Mouse (Mus musculus): Measurements from ENCODE around the gene Espl1.

Espl1 gene

DNA sequence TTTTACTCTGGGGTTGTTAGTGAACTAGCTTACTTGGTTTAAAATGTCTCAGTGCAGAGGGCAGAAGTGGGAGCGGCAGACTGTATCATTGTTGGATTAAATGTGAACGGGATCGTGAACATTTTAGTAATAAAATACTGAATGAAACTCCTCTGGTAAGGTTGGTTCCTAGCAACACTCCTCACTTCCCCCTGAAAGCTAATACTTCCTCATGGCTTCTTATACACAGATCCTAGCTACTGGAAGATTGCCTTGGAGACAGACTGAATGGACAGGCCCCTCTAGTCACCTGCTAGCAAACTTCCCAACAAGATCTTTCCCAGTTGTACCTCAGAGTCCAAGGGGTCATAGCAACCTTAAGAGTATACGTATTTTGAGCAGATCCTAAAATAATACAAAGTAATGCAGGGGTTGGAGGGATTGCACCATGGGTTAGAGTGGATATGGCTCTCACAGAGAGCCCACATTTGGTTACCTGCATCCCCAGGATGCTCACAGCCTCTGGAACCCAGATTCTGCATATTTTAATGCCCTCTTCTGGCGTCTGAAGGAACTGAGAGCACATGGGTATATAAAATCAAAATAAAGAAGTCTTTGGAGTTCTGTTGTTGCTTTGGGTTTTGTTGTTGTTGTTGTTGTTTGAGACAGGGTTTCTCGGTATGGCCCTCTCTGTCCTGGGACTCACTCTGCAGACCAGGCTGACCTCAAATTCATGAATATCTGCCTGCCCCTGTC lies 21.9 kb upstream of the Espl1 start:
- no peak for DNase-seq (ENCODE audit: low spot score in 2 of 2)

DNA sequence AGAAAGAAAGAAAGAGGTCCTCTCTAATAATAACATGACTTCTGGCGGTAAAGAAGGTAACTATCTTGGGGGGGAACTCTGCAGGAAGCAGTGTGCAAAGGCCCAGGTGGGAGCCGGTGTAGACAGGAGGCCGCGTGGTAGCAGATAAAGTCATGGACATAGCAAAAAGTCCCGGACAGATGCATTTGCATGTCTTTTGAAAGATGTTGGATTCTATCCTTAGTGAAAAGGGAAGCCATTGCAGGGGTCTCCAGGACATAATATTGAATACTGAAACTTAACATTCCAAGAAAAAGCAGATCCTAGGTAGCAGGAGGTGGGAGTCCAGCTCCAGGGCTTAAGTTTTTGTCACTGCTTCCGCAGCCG lies 17.4 kb upstream of the Espl1 start:
- no peak for DNase-seq (ENCODE audit: low spot score in 2 of 2)

DNA sequence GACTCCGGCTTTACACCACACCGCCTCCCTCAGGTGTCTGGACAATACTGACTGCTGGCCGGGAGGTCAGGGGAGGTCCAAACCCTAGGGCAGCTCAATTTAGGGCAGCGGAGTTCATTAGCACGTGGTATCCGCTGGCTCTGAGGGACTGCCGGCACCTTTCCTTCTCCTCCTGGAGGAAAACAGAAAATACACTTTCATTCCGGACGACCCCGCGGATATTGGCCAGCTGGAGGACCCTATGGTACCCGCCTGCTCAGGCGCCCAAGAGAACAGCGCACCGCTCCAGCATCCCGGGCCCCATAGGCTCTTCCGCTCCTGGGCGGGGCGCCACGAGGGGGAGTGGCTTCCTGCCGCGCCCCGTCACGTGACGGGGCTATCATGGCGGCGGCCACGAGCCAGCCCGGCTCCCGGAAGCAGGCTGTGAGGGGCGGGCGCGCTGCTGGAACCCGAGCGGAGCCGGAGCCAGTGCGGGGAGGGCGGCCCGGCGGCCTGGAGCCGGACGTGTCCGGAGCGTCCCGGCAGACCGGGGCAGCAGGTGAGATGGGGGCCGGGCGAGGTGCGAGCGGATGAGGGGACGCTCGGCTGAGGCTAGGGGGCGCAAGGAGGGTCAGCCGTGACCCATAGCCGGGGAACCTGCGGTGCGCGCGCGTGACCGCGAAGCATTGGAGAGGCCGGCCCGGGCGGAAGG lies 16.8 kb upstream of the Espl1 start, which contains the start of gene Mfsd5:
TSS of gene Mfsd5 (plus strand) at position 363 of the 691 bp plus-strand sequence.
- peak; percentile 78 to 92 for DNase-seq (ENCODE audit: low spot score in 2 of 2)

DNA sequence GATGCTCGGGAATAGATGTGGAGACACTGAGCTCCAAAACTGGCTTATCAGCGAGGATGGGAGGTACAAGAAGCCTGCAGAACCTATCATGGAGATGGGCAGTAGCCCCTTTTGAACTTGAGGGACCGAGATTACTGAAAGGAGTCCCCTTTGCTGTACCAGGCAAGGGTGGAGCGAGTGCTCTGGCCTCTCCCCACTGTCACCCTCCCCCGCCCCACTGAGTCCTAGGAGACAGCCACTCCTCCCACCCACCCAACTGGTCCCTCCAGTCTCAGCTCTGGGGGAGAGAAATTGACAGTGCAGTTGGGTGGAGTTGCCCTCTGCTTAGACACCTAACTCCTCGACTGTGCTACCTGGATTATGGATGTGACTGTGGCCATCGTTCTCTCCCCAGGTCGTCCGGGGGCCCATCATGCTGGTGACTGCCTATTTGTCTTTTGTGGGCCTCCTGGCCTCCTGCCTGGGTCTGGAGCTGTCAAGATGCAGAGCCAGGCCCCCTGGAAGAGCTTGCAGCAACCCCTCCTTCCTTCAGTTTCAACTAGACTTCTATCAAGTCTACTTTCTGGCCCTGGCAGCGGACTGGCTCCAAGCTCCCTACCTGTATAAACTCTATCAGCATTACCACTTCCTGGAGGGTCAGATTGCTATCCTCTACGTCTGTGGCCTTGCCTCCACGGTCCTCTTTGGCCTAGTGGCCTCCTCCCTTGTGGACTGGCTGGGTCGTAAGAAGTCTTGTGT lies 16.1 kb upstream of the Espl1 start:
- peak in 1 of 2 experiments; percentile 26 for DNase-seq (ENCODE audit: low spot score in 2 of 2)

DNA sequence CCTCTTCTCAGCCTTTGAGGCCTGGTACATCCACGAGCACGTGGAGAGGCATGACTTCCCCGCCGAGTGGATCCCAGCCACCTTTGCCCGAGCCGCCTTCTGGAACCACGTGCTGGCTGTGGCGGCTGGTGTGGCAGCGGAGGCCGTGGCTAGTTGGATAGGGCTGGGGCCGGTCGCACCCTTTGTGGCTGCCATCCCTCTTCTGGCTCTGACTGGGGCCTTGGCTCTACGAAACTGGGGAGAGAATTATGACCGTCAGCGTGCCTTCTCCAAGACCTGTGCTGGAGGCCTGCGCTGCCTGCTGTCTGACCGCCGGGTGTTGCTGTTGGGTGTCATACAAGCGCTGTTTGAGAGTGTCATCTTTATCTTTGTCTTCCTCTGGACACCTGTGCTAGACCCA lies 15.4 kb upstream of the Espl1 start:
- no peak for DNase-seq (ENCODE audit: low spot score in 2 of 2)

DNA sequence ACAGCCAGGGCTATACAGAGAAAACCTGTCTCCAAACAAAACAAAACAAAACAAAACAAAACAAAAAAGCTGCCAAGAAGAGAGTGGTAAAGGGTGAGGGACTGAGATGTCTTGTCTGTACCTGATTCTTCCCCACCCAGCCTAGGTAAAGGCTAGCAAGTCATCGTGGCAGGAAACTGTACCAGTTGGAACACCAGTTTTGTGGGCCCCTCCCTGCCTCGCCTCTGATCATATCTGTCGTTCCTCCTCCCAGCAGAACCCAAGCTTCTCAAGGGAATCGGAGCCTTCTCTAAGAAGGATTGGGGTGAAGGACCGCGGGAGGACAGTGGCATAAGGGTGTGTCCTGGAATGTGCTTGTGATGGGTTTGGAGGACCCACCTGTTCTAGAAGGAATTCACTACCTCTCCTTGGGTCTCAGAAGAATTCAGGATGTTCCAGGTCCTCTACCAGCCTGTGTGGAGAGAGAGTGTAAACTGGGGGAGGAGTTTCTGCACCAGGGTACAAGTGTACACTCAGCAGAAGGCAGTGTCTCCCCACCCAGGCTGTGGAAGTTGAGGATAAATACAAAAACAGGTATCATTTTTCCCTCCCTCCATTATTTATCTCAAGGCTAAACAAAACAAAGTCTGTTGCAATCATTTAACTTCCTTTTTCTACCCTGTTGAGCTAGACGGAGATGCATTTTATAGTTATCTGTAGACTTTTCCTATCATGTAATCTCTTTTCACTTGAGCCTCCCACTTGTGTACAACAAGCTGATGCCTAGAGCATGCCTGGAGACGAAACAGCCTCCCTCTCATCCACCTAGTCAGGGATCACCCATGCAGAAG lies 13.4 kb upstream of the Espl1 start:
- DNase-seq (ENCODE audit: low spot score in 2 of 2), result no peak

DNA sequence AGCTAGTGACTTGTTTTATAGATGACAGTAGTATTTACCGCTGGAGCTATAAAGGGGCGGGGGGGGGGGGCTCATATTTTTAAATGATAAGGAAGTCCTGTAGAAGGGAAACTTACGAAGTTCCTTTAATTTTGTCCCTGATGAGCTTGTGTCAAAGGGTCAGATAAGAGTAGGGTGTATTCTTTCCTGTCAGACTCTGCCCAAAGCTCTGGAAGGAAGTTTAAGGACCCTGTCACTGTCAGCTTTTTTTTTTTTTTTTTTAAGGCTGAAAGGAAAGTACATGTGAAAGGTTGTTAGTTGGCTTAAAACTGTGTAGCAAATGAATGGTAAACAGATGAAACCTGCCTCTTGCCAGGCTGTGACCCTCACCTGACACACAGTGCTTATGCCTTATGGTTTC lies 12.4 kb upstream of the Espl1 start:
- no peak for DNase-seq (ENCODE audit: low spot score in 2 of 2)

DNA sequence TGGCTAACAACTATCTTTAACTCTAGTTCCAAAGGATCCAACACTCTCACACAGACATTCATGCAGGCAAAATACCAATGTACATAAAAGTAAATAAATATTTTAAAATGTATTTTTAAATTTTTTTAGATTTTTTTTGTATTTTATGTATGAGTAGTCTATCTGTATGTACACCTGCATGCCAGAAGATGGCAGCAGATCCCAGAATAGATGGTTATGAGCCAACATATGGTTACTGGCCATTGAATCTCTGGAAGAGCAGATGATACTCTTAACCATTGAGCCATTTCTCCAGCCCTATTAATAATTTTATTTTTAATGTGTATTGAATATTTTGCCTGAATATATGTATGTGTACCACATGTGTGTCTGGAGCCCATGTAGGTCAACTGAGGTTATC lies 8.7 kb upstream of the Espl1 start:
- peak in 1 of 2 experiments; percentile 62 for DNase-seq (ENCODE audit: low spot score in 2 of 2)

DNA sequence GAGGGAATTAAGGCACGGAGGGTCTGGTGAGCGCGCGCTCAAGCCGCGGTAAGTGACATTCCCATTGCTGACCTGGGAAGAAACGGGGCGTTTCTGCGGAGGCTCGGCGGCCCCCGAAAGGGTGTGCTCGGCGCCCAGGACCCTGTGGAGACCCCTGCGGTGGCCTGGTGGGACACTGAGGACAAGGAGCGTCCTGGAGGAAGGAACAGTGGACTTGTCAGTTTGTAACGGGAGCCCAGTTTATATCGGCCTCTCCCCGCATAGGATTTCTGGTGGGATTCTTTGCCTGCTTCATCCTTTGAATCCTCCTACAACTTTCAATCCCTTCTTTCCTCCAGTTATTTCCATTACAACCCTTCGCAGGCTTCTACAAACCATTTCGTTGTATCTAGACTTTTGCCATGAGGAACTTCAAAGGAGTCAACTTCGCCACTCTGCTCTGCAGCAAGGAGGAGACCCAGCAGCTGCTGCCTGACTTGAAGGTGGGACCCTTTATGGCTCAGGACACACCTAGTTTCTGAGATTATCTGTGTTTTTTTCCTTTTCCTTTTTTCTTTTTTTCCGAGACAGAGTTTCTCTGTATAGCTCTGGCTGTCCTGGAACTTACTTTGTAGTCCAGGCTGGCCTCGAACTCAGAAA lies 421 bp downstream of the Espl1 start:
- no peak for DNase-seq (ENCODE audit: low spot score in 2 of 2)

DNA sequence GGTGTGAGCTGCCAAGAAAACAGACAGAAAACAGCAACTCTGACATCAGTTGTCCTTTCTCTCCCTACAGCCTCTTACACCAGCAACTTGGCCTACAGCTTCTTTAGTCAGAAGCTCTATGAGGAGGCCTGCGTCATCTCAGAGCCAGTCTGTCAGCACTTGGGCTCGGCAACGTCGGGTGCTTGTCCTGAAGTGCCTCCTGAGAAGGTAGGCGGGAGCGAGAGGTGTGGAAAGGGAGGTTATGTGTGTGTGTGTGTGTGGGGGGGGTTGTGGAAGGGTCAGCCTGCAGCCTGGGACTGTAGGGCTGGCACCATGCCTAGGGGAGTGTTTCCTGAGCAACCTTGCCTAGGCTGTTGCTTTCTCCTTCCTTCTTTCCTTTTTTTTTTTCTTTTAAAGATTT lies 6.5 kb downstream of the Espl1 start:
- DNase-seq (ENCODE audit: low spot score in 2 of 2), result no peak

DNA sequence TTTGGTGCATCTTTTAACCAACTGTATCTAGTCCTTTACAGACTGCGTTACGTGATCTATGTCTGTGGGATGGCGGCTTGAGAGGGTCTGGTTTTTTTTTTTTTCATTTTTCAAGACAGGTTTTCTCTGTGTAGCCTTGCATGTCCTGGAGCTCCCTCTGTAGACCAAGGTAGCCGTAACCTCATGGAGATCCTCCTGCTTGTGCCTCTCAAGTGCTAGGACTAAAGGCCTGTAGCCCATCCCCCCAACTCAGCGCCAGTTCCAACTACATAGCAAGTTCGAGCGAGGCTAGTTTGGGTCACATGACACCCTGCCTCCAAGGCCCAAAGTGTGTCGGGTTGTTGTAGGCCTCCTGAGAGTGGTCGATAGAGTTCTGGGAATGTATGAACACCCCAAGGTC lies 12.7 kb downstream of the Espl1 start:
- no peak for DNase-seq (ENCODE audit: low spot score in 2 of 2)

DNA sequence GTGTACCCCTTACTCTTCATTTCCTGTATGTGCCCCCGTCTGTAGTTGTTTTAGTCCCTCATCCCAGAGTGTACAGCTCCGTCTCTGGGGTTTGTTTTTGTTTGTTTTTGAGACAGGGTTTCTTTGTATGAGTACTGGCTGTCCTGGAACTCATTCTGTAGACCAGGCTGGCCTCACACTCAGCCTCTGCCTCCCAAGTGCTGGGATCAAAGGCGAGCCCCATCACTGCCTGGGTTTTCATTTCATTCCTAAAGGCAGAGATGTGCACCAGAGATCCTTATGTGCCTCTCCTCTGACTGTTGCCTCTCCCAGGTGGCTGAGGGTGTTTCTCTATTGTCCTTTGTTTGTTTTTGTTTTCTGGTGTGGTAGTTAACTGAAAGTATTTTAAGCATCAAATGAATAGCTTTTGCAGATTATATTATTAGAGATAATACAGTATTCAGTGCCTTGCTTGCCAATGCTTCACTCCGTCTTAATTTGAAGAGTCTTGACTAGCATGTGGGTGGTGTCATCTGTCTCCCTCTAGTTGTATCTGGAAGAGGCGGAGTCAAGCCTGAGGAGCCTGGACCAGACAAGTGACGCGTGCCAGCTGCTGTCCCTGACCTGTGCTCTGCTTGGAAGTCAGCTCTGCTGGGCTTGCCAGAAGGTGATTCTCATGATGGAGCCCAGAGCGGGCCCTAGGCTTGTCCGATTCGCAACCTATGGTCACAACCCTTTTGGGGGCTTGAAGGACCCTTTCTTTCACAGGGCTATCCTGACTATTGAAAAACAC lies 14.2 kb downstream of the Espl1 start:
- DNase-seq (ENCODE audit: low spot score in 2 of 2), result no peak

DNA sequence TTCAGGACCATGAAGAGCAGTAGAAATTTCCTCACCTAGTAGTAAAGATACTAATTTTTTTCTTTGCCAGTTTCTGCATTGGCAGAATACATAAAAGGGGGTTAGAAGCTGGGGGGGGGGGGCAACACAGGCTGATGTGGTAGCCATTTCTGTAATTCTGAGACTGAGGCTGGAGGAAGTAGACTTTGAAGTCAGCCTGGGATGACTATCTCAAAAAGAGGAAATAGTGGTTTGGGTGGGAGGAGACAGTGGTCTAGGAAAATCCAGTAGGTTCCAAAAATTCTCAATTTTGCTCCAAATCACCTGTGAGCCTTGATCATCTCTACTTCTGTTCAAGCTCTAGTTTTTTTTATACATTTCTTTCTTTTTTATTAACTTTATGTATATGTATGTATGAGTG lies 15.4 kb downstream of the Espl1 start:
- DNase-seq (ENCODE audit: low spot score in 2 of 2), result no peak

DNA sequence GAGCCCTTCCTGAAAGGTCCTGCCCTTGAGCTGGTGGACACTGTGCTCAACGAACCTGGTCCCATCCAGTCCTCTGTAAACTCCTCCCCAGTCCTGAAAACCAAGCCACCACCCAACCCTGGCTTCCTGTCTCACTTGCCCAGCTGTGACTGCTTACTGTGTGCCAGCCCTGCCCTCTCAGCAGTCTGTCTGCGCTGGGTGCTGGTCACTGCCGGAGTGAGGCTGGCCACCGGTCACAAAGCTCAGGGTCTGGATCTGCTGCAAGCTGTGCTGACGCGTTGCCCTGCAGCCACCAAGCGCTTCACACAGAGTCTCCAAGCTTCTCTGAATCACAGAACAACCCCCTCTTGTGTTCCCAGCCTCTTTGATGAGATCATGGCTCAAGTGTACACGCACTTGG lies 19.2 kb downstream of the Espl1 start:
- DNase-seq (ENCODE audit: low spot score in 2 of 2), result no peak

DNA sequence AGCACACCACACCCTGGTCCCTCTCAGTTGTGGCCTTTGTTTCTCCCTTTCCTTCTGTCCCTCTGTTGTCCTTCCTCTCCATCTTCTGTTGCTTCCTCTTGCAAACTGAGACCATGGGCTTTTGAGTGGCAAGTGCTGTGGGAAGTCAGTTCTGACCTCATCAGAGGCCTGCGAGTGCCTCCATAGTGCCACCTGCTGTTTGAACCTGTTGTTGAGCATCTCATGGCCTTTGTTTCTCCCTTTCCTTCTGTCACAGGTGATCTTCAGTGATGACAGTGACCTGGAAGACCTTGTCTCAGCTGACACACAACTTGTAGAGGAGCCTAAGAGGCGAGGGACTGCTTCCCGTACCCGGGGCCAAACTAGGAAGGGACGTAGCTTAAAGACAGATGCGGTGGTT lies 20.2 kb downstream of the Espl1 start:
- DNase-seq (ENCODE audit: low spot score in 2 of 2), result peak in 1 of 2 experiments; percentile 75

DNA sequence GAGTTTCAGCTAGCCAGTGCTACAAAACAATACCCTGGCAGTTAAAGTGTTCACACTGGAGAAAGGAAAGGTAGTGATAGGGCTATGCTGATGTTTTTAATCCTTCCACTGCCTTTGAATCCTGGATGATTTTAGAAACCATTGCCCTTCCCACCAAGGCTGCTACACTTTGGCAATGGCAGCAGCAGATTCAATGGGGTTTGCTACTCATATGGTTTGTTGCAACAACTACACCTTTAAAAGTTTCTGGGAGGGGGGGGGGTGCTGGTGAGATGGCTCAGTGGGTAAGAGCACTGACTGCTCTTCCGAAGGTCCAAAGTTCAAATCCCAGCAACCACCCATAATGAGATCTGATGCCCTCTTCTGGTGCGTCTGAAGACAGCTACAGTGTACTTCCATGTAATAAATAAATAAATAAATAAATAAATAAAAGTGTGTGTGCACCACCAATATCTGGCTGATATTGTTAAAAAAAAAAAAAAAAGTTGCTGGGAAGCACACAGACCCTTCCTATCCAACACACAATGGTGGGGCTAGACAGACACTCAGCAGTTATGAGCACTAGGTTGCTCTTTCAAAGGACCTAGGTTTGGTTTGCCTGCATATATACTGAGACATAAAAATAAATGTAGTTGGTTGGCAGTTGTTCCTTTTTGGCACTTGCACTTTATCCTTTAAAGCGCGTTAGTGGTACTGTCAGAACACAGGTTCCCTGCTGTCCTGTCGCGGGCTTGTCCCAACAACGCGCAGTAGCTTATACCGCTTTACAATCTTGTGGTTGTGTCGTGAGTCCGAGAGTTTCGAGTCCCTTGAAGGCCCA lies 28.8 kb downstream of the Espl1 start:
- no peak for DNase-seq (ENCODE audit: low spot score in 2 of 2)

DNA sequence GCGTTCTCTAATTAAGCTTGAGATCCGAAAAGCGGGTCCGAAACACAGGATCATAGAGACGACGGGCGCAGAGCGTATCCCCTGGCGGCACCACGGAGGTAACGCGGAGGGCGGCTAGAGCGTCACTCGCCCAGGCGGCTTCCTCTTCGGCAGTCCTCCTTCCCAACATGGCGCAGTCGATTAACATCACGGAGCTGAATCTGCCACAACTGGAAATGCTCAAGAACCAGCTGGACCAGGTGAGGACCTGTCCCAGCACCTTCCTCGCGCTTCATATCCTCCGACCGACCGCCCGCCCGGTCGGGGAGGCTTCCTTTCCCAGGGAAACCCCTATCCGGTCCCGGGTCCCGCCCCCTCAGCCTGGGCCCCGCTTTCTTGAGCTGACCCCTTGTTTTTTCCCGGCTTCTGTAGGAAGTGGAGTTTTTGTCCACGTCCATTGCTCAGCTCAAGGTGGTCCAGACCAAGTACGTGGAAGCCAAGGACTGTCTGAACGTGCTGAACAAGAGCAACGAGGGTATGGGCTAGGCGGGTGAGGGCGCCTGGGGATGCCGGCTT lies 30.0 kb downstream of the Espl1 start, which contains the start of gene Pfdn5:
TSS of gene Pfdn5 (plus strand) at position 95 of the 555 bp plus-strand sequence.
- DNase-seq (ENCODE audit: low spot score in 2 of 2), result peak; percentile 86 to 94

DNA sequence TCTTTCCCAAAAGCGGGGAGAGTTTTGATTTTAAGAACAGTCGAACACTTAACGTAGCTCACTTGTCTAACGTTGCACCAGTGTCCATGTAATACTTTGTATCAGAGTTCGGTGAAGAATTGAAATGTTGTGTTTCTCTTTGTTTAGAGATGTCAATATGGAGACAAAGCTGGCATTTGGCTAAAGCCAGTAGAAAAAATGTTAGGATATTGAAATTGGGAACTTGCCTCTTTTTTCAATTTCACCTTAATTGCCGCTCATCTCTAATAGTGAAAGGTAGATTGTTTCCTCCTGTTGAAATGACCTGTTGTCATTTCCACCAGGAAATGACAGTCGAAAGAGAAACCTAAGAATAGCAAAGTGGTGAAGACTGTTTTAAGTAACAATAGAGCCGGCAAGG lies 30.8 kb downstream of the Espl1 start:
- DNase-seq (ENCODE audit: low spot score in 2 of 2), result no peak

DNA sequence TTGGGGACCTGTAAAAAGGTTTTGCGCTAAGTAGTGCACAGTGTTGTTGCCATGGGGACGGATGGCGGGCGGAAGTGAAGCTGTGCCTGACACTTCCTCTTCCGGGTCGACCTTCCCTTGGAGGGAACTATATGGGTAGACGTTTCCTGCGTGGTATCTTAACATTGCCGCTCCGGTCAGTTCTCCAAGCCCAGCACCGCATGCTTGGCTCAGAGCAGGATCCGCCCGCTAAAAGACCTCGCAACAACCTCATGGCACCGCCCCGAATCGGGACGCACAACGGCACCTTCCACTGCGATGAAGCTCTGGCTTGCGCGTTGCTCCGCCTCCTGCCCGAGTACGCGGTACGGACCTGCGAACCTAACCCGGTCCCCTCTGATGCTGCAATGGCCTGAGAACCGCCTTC lies 35.5 kb downstream of the Espl1 start, which contains the start of gene Myg1:
TSS of gene Myg1 (plus strand) at position 100 of the 406 bp plus-strand sequence.
- DNase-seq (ENCODE audit: low spot score in 2 of 2), result peak; percentile 70 to 88
